Mouse (Mus musculus): ENCODE results near the gene Pcdh7.
"Not testable (repeated sequence)": the region's sequence is repeated elsewhere in the genome, so short reads cannot be mapped to it uniquely, and the experiment has no call there.

Pcdh7 gene

GRCm38 (mm10) chr5:58174335-58174734 is 456.6 kb downstream of the Pcdh7 start:
- not testable (repeated sequence) for DNase-seq

GRCm38 (mm10) chr5:58175532-58175931 is 457.8 kb downstream of the Pcdh7 start:
- DNase-seq = no peak

Data from cerebellum, postnatal 36 days (tissue).